Mouse (Mus musculus) bone marrow macrophage, adult 2 months (primary cell): ENCODE data around the gene Map2k7. TPM values are rescaled to one million over a fixed set of nuclear protein-coding genes. Genes with fewer than 3 reads are reported as not detected.
A peak's percentile ranks its signal among the peaks of the same experiment; 100 is the strongest.
"Not testable (repeated sequence)": the region's sequence is repeated elsewhere in the genome, so short reads cannot be mapped to it uniquely, and the experiment has no call there.

Source experiments
- H3K27ac ChIP-seq: 2 replicates; pipeline ENCODE4 v1.5.1; 2012; ENCODE audit warnings: low read depth, low read length; ENCODE audit not compliant: insufficient read depth
- H3K4me1 ChIP-seq: 2 replicates; pipeline ENCODE4 v1.6.1; 2012; ENCODE audit warnings: low read length; ENCODE audit not compliant: control insufficient read depth, insufficient read depth
- H3K4me3 ChIP-seq: 2 replicates; pipeline ENCODE4 v1.5.1; 2012; ENCODE audit warnings: mild to moderate bottlenecking, low read length, moderate library complexity; ENCODE audit not compliant: insufficient read depth
- CTCF ChIP-seq: IDR thresholded peaks from 2 replicates; pipeline ENCODE4 v1.5.1; 2012; ENCODE audit warnings: low read depth, mild to moderate bottlenecking, low read length, moderate library complexity
- POLR2A ChIP-seq: IDR thresholded peaks from 2 replicates; pipeline ENCODE4 v1.6.1; 2012; ENCODE audit warnings: mild to moderate bottlenecking, low read depth, low read length, borderline replicate concordance
- polyA plus RNA-seq: library from polyadenylated mRNA; stranded (reverse); fragments of >200 nt; gene quantifications from 2 replicates; pipeline ENCODE4 v1.2.4, GENCODE M21; 2012; ENCODE audit not compliant: missing spikeins, insufficient read depth, insufficient read length

The Map2k7 gene
- polyA plus RNA-seq, 1 experiment: 75.4 TPM

GRCm38 (mm10) chr8:4249213-4249612, 10.7 kb downstream of the Map2k7 start:
- no peak for TF ChIP-seq CTCF
- no peak for TF ChIP-seq POLR2A
- H3K4me3 ChIP-seq: no peak overlapping the region
- H3K4me1 ChIP-seq: peaks cover 18% of the 10 kb centered on the region
- no peak overlapping the region for H3K27ac ChIP-seq

GRCm38 (mm10) chr8:4250306-4250970, 11.9 kb downstream of the Map2k7 start:
- no peak overlapping the region for H3K4me3 ChIP-seq
- TF ChIP-seq CTCF (peak; percentile 84), POLR2A (no peak)
- H3K27ac ChIP-seq: no peak overlapping the region
- H3K4me1 ChIP-seq: peaks cover 18% of the 10 kb centered on the region

- Histone ChIP-seq H3K27ac (peak overlapping the region; percentile 18), H3K4me1 (peaks cover 18% of the 10 kb centered on the region), H3K4me3 (peak overlapping the region; percentile 98)
- TF ChIP-seq CTCF (no peak), POLR2A (no peak)
These were observed 13.7 kb downstream of the Map2k7 start for GRCm38 (mm10) chr8:4252116-4252760.

- Histone ChIP-seq H3K4me3 (peak within 1 kb of the TSS; percentile 98), H3K27ac (peak within 1 kb of the TSS; percentile 51)
- TF ChIP-seq CTCF: no peak
- no peak for TF ChIP-seq POLR2A
These were observed 14.6 kb downstream of the Map2k7 start, which contains the start of gene Snapc2 for GRCm38 (mm10) chr8:4252934-4253841. TSS of gene Snapc2 (plus strand) at chr8:4253080.

GRCm38 (mm10) chr8:4254001-4254400, 15.5 kb downstream of the Map2k7 start:
- H3K27ac ChIP-seq: no peak overlapping the region
- H3K4me3 ChIP-seq: no peak overlapping the region
- no peak for TF ChIP-seq CTCF
- TF ChIP-seq POLR2A: no peak
- peaks cover 18% of the 10 kb centered on the region for H3K4me1 ChIP-seq

More at GRCm38 (mm10) chr8:4252934-4253841, 14.6 kb downstream of the Map2k7 start, which contains the start of gene Snapc2:
- peaks cover 18% of the 10 kb centered on the region for H3K4me1 ChIP-seq

GRCm38 (mm10) chr8:4255471-4255870, 16.9 kb downstream of the Map2k7 start:
- not testable (repeated sequence) for H3K27ac ChIP-seq, H3K4me3 ChIP-seq
- H3K4me1 ChIP-seq: peaks cover 22% of the 10 kb centered on the region

GRCm38 (mm10) chr8:4256911-4257310, 18.4 kb downstream of the Map2k7 start:
- Histone ChIP-seq H3K4me3 (no peak overlapping the region), H3K4me1 (peaks cover 16% of the 10 kb centered on the region), H3K27ac (no peak overlapping the region)
- TF ChIP-seq CTCF: no peak
- TF ChIP-seq POLR2A: no peak

GRCm38 (mm10) chr8:4257350-4257749, 18.8 kb downstream of the Map2k7 start:
- no peak overlapping the region for H3K27ac ChIP-seq
- TF ChIP-seq CTCF (no peak), POLR2A (no peak)
- H3K4me3 ChIP-seq: no peak overlapping the region
- peaks cover 12% of the 10 kb centered on the region for H3K4me1 ChIP-seq

- Histone ChIP-seq H3K4me3 (peak overlapping the region; percentile 52), H3K27ac (no peak overlapping the region), H3K4me1 (peaks cover 12% of the 10 kb centered on the region)
- TF ChIP-seq POLR2A: no peak
- TF ChIP-seq CTCF: peak; percentile 71
These were observed 19.7 kb downstream of the Map2k7 start for GRCm38 (mm10) chr8:4258233-4258632.
